Mouse (Mus musculus) adrenal gland, adult (tissue): ENCODE results near the gene Mea1.

ENCODE experiments used
- DNase-seq, 2 experiments: peaks; one replicate each; pipeline ENCODE4 v3.0.0; 2022 to 2023; ENCODE audit warnings: low spot score in 1 of 2; ENCODE audit not compliant: inconsistent age in 2 of 2

Gene Mea1

GRCm38 (mm10) chr17:46667712-46668111, 10.9 kb upstream of the Mea1 start:
- DNase-seq = peak in 1 of 2 experiments; percentile 63

DNA sequence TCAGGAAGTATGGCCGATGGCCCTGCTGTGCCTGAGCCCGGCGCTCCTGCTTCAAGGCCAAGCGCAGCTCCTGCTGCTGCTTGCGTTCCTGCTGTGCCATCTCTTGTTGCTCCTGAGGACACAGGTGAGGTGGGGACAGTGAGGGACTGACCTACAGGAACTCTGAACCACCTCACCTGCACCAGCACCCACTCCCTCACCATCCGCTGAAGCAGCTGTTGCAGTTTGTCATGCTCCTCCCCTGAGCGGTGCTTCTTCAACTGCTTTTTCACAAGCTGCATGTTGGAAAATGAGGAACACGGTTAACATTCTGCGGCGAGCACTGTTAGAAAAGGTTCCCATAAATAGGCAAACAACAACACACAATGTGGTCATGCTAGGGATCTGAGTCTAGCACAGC, 8.7 kb upstream of the Mea1 start:
- no peak for DNase-seq

DNA sequence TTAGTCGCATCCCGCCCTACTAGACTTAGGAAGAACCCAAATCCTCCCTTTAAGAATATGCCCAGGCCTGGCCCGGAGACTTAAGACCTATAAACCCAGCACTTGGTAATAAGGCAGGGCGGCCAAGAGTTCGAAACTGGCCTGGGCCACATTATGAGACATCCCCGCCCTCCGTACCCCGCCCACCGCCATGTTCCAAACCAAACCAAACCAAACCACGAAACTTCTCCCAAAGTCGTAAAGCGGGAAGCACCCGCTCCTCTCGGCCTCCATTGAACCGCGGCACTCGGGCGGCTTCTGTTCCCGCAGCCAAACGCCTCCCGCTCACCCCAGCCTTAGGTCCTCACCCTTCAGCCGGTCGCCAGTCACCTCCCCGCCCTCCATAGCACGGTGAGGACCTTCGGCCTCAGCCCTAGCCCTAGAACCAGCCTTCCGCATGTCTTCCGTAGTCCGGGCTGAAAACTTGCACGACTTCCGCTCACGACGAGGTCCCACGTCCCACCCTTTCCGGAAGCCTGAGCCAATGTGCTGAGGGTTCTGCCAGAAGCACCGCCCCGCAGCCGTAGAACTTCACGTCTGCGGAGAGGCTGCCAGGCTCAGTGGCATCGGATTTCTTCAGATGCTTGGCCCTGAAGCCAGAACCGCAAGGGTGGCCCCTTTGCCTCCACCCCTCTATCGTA, 4.6 kb upstream of the Mea1 start, which contains the start of gene Rrp36:
Gene Rrp36 (minus strand): TSS at position 503 of the 680 bp plus-strand sequence.
- DNase-seq = peak; percentile 92 to 96

- no peak for DNase-seq
Observed at GRCm38 (mm10) chr17:46674530-46675283, 3.9 kb upstream of the Mea1 start.

- no peak for DNase-seq
Observed at GRCm38 (mm10) chr17:46678911-46679310, 318 bp downstream of the Mea1 start.

DNA sequence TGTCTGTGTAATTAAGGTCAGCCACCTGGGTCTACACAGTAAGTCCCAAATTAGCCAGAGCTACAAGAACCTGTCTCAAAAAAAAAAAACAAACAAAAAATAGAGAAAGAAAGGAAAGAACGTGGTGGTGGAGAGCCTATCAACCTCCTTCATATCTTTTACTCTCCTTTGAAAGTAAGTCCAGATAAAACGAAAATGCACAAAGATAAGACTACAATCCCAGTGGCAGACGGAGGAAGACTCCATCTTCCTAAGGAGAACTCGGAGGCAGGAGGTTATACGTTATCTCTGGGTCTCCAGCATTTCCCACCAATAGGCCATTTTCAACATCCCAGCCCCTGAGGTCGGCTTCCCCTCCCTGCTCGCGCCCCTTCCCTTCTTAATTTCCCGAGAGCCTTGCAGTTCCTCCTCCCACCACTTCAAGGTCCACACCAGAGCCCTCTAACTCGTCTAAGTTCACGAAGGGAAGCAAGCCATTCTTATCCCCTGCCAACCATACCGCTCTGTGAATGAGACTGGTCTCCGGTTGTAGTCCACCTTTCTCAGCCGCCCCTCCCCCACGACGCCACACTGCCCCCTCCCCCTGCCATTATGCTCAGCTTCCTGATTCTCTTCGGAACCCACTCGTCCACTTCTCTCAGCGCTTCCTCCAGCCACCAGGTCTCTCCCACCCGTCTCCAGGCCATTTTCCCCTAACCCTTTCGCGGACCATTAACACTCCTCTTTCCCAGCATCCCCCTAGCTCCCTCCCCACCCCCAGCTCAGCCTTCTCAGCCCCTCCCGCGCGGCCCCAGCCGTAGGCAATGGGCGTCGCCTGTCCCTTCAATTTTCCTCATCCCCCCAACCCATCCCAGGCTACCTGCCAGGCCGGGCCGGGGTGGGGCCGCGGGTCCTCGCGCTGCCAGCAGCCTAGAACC, 1.5 kb downstream of the Mea1 start:
- no peak for DNase-seq

DNA sequence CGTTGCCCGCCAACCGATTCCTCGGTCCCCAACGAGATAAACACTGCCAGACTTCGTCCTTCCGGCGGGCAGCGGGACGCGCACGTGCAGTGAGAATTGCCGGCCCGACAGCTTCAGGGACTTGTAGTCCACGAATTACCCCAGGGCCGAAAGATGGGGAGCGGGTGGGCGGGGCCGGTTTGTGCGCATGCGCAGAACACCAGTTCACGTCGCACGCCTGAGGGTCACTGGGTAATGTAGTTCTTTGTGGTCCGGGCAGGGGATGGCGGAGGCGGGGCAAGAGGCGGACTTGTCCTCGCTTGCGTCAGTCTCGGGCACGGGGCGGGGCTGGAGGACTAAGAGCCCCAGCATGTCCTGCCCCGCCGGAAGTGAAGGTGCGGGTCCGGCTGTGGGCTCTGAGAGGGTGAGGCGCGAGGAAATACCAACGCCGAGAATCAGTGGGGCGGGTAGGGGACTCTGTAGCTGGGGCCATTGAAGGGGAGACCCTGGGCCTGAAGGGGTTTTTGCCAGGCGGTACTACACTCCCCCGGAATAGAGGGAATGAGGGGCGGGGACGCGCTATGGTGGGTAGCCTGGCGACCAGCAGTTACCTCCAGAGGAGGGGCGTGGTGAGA, 2.3 kb downstream of the Mea1 start, which contains the start of gene Klhdc3:
Gene Klhdc3 (minus strand): TSS at position 155 of the 614 bp plus-strand sequence.
- DNase-seq = peak; percentile 97 to 98

GRCm38 (mm10) chr17:46681466-46682118, 3.0 kb downstream of the Mea1 start:
- DNase-seq = peak in 1 of 2 experiments; percentile 73

DNA sequence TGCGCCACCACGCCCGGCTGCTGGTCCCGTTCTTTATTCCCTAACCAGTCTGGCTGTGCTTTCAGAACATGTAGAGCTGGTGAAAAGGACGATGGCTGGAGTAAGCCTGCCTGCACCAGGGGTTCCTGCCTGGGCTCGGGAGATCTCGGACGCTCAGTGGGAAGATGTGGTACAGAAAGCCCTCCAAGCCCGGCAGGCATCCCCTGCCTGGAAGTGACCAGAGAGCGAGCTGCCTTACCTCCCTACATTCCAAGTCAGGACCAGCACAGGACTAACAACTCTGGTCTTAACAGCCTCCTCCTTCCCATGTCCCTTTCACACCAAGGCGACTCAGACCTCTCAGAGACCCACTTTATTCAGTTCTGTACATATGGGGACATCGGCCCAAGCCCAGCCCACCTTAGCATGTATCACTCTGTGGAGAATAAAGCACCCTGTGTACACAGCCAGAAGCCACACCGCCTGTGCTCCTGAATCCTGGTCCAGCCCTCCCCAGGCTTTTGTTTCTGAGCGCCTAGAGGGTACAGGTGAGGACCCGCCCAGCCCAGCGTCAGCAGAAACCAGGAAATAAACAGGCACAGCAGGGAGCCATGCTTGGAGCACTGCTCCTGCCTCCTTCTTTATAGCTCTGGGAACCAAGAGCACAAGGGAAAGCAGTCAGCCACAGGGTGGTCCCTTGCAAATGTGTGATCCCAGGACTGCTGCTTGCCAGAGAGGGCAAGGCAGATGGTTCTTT, 4.2 kb downstream of the Mea1 start:
- DNase-seq = peak in 1 of 2 experiments; percentile 44

- DNase-seq = no peak
Observed at GRCm38 (mm10) chr17:46685913-46686312, 7.3 kb downstream of the Mea1 start.

DNA sequence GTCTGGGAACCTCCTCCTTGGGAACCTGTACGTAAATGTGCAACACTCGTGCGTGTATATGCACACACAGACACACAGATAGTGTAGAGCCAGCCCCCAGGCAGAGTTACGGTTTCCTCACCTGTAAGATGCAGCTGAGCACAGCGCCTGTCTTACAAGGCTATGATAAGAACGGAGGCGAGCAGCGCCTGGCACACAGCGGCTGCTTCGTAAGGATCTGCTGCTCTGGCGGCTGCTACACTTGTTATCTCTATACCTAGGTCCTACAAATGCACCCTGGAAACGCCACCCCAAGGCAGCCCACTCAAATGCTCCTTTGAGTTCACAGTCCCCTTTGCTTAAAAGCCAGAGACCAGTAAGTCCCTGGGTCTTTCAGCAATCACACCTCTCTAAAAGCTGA, 12.1 kb downstream of the Mea1 start:
- no peak for DNase-seq

DNA sequence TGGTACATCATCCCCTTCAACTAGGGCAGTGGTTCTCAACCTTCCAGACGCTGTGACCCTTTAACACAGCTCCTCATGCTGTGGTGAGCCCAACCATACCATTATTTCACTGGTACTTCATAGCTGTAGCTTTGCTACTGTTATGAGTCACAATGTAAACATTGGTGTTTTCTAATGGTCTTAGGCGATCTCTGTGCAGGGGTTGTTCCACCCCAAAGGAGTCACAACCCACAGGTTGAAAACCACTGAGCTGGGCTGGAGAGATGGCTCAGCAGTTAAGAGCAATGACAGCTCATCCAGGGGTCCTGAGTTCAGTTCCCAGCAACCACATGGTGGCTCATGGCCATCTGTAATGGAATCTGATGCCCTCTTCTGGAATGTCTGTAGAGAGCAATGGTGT, 12.8 kb downstream of the Mea1 start:
- DNase-seq = no peak

GRCm38 (mm10) chr17:46694517-46695063, 16.0 kb downstream of the Mea1 start:
- no peak for DNase-seq

DNA sequence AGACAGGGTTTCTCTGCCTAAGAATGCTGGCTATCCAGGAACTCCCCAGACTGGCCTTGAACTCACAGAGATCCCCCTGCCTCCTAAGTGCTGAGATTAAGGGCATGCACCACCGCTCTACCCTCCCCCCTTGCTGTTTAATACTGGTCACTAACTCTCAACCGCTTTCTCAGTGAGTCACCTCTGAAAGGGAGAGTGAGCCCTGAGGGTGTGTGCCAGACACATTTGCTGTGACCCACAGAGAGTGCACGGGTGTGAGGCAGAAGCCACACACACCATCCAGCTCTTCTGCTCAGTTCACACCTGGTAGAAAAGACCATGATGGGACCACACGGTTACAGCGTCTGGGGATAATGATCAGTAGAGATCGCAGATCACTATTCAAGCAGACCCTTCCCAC, 19.9 kb downstream of the Mea1 start:
- DNase-seq = no peak

DNA sequence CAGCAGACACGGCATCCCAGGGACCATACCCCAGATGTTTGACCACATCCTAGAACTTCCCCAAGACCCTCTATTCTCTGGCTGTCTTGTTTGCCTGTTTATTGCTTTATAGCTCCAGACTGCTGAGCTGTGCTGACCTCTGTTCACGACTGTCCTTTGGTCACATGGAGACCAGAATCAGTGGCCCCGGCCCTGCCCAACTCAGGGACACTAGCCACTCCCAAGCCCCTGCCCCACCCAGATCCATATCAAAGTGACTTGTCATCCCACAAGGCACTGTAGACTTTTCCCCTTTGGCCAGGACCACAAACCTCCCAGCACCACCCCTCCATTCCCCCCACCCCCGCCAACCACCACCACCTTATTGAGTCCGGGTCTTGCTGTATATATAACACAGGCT, 20.7 kb downstream of the Mea1 start:
- DNase-seq = no peak

DNA sequence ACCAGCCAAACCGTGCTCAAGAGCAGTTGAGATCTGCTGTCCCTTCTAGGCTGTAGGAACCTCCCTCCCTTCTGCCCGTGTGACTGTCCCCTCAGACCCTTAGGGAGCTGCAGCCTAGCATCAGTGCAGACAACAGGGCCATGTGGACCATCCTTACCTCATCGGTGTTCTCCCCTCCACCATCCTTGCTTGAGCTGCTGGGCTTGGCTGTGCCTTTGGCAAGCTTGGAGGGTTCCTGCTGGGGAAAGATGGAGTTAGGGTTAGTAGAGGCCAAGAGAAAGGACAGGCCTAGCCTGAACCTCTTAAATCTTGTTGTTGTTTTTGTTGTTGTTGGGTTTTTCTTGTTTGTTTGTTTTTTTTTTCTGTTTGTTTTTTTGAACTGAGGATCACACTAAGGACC, 21.3 kb downstream of the Mea1 start:
- DNase-seq = no peak

- no peak for DNase-seq
Observed at GRCm38 (mm10) chr17:46701489-46701888, 22.9 kb downstream of the Mea1 start.

DNA sequence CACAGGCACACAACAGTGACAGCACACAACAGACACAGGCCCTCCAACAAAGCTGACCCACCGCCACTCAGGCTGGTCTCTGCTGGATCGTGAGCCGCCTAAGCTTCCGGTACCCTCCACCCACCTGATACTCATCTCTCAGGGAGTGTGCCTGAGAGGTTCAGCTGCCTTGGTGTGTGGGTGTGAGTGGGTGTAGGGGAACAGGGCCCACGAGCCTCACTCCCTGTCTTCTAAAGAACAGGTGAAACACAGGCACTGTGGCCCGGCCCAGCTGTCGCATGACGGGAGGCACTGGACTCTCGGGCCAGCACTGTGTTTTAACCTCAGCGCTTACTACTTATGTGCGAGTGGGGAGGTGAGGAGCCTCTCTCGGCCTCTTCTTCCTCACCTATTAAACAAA, 23.5 kb downstream of the Mea1 start:
- no peak for DNase-seq

GRCm38 (mm10) chr17:46702506-46702905, 23.9 kb downstream of the Mea1 start:
- DNase-seq = no peak
